Mouse (Mus musculus): ENCODE data around the gene Stk32c. TPM values are rescaled to one million over a fixed set of nuclear protein-coding genes. Genes with fewer than 3 reads are reported as not detected.

Stk32c gene
- polyA plus RNA-seq, 1 experiment from 2014 or later = 0.09 TPM

DNA sequence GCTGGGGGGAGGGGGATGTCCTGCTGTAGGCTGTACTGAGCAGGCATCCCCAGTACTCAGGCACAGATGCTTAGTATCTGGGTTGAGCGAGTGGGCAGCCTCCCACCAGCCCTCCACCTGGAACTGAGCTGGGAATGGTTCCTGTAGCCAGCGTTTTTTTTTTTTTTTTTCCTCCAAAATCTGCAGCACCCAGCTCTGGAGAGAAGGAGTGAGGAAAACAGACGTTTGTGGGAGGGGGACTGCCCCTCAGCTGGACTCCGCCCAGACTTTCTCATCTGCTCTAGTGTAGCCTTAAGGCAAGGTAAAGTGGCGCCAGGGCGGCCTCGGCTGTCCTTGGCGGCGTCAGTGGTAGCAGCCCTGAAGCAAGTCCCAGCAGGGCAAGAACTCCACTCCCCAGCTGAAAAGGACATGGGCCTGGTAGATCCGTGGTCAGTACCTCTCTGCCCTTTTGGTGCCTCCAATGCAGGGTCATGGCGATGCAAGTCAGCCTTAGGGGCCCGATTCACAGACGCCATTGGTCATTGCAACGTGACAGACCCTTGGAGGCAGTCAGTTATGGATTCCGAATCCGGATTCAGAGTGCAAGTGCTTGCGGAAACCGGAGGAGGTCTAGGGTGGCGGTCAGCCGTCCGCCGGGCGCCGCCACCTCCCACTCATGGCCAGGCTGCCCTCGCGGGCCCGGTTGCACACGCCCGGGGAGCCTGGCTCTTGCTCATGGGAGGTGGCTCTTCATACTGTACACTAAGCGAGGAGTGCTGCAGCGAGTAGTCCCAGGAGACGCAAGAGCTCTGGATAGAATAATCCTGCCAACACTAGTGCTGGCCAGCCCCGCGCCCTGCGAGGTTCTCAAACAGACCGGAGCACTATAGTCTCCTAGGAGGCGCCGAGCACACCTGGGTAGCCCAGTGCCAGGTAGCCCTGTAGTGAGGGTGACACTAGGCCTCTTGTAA, 34.1 kb upstream of the Stk32c start:
- WGBS = 3% methylated on average over 38 of the region's 38 CpGs
- H3K27me3 ChIP-seq (ENCODE audit: low read depth, poor library complexity, severe bottlenecking) = peaks cover 64% of the 10 kb centered on the region

GRCm38 (mm10) chr7:139246086-139246485, 33.0 kb upstream of the Stk32c start:
- DNase-seq (ENCODE audit: low spot score) = no peak
- Histone ChIP-seq H3K4me1 (peaks cover 44% of the 10 kb centered on the region), H3K27ac (no peak overlapping the region), H3K27me3 (ENCODE audit: low read depth, poor library complexity, severe bottlenecking) (peaks cover 58% of the 10 kb centered on the region), H3K4me3 (no peak overlapping the region), H3K9me3 (replicated peaks) (no peaks in the 10 kb centered on the region), H3K36me3 (no peaks in the 10 kb centered on the region)
- WGBS = 62% methylated on average over 5 of the region's 5 CpGs

More for the DNA sequence above, 34.1 kb upstream of the Stk32c start:
- DNase-seq (ENCODE audit: low spot score) = peak; percentile 74
- Histone ChIP-seq H3K9me3 (replicated peaks) (no peaks in the 10 kb centered on the region), H3K4me1 (peaks cover 49% of the 10 kb centered on the region), H3K27ac (peak overlapping the region; percentile 91), H3K36me3 (no peaks in the 10 kb centered on the region), H3K4me3 (peak overlapping the region; percentile 82)

- no peak overlapping the region for H3K27ac ChIP-seq
- WGBS = 78% methylated on average over 3 of the region's 3 CpGs
- no peak for DNase-seq (ENCODE audit: low spot score)
- H3K9me3 ChIP-seq (replicated peaks) = no peaks in the 10 kb centered on the region
- H3K4me3 ChIP-seq = no peak overlapping the region
- peaks cover 6% of the 10 kb centered on the region for H3K4me1 ChIP-seq
- H3K27me3 ChIP-seq (ENCODE audit: low read depth, poor library complexity, severe bottlenecking) = peaks cover 18% of the 10 kb centered on the region; the same call in 1 of the 2 replicates
- H3K36me3 ChIP-seq = no peaks in the 10 kb centered on the region
These were observed 26.3 kb upstream of the Stk32c start for GRCm38 (mm10) chr7:139239432-139239831.

GRCm38 (mm10) chr7:139235651-139236358, 22.7 kb upstream of the Stk32c start:
- H3K27ac ChIP-seq = no peak overlapping the region
- WGBS = 88% methylated on average over 12 of the region's 12 CpGs

GRCm38 (mm10) chr7:139234426-139235188, 21.5 kb upstream of the Stk32c start:
- Histone ChIP-seq H3K4me3 (peak overlapping the region; percentile 9; the same call in 1 of the 2 replicates), H3K4me1 (peaks cover 15% of the 10 kb centered on the region)
- WGBS = 3% methylated on average over 18 of the region's 18 CpGs

More at GRCm38 (mm10) chr7:139235651-139236358, 22.7 kb upstream of the Stk32c start:
- no peaks in the 10 kb centered on the region for H3K36me3 ChIP-seq
- no peak overlapping the region for H3K4me3 ChIP-seq
- H3K27me3 ChIP-seq (ENCODE audit: low read depth, poor library complexity, severe bottlenecking) = peaks cover 13% of the 10 kb centered on the region
- peaks cover 15% of the 10 kb centered on the region for H3K4me1 ChIP-seq
- DNase-seq (ENCODE audit: low spot score) = no peak
- H3K9me3 ChIP-seq (replicated peaks) = no peaks in the 10 kb centered on the region

DNA sequence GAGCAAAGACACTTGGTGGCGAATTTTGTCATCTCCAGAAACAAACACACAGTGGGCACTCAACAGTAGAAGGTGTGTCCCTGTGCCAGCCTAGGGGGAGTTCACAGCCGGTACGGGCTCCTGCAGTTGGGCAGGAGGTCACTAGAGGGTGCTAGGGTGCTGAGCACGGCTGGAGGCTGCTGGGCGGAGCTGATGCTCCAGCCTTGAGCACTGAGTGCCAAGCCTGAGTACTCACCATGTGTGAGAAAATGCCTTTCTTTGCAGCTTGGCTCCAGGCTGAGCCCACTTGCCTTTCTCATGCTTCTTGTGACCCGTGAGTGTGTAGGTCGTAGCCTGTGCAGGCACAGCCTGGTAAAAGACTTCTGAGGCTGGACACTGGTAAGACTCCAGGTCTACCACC, 20.6 kb upstream of the Stk32c start:
- peak overlapping the region; percentile 72 for H3K27ac ChIP-seq
- H3K4me3 ChIP-seq = no peak overlapping the region
- 1% methylated on average over 7 of the region's 7 CpGs for WGBS
- H3K36me3 ChIP-seq = no peaks in the 10 kb centered on the region
- no peaks in the 10 kb centered on the region for H3K9me3 ChIP-seq (replicated peaks)
- peaks cover 15% of the 10 kb centered on the region for H3K4me1 ChIP-seq
- peak; percentile 82 for DNase-seq (ENCODE audit: low spot score)
- peaks cover 10% of the 10 kb centered on the region for H3K27me3 ChIP-seq (ENCODE audit: low read depth, poor library complexity, severe bottlenecking)

More at GRCm38 (mm10) chr7:139234426-139235188, 21.5 kb upstream of the Stk32c start:
- Histone ChIP-seq H3K27ac (peak overlapping the region; percentile 6; the same call in 1 of the 2 replicates), H3K27me3 (ENCODE audit: low read depth, poor library complexity, severe bottlenecking) (peaks cover 13% of the 10 kb centered on the region), H3K9me3 (replicated peaks) (no peaks in the 10 kb centered on the region), H3K36me3 (no peaks in the 10 kb centered on the region)
- peak; percentile 63 for DNase-seq (ENCODE audit: low spot score)

DNA sequence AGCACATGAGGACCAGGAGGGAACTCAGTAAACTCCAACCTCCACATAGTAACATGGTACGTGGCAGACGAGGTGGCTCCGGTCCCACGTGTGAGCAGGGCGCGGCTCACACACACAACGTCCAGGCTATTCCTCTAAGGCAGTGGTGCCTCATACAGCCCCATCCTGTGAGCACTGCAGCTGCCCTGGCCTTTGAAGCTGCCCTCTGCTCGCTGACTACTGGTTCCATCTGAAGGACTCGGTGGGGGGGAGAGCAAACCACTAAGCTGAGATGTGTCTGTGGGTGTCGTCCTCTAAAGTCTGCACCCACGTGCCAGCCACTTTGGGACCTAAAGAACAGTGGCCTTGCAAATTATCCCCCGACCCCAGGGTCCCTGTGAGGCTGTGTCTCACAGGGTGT, 17.1 kb upstream of the Stk32c start:
- peaks cover 18% of the 10 kb centered on the region for H3K4me1 ChIP-seq
- 75% methylated on average over 12 of the region's 12 CpGs for WGBS
- H3K27ac ChIP-seq = no peak overlapping the region

GRCm38 (mm10) chr7:139229837-139230236, 16.7 kb upstream of the Stk32c start:
- no peak for DNase-seq (ENCODE audit: low spot score)
- Histone ChIP-seq H3K36me3 (no peaks in the 10 kb centered on the region), H3K9me3 (replicated peaks) (no peaks in the 10 kb centered on the region), H3K27me3 (ENCODE audit: low read depth, poor library complexity, severe bottlenecking) (peaks cover 3% of the 10 kb centered on the region; the same call in 1 of the 2 replicates), H3K4me1 (peaks cover 16% of the 10 kb centered on the region), H3K27ac (no peak overlapping the region), H3K4me3 (no peak overlapping the region)
- 82% methylated on average over 5 of the region's 5 CpGs for WGBS

More for the DNA sequence above, 17.1 kb upstream of the Stk32c start:
- DNase-seq (ENCODE audit: low spot score) = no peak
- no peak overlapping the region for H3K4me3 ChIP-seq
- H3K27me3 ChIP-seq (ENCODE audit: low read depth, poor library complexity, severe bottlenecking) = peaks cover 3% of the 10 kb centered on the region
- H3K9me3 ChIP-seq (replicated peaks) = no peaks in the 10 kb centered on the region
- H3K36me3 ChIP-seq = no peaks in the 10 kb centered on the region

- Histone ChIP-seq H3K27ac (no peak overlapping the region), H3K4me3 (no peak overlapping the region), H3K27me3 (ENCODE audit: low read depth, poor library complexity, severe bottlenecking) (peaks cover 3% of the 10 kb centered on the region; the same call in 1 of the 2 replicates), H3K36me3 (no peaks in the 10 kb centered on the region), H3K4me1 (peaks cover 3% of the 10 kb centered on the region; the same call in 1 of the 2 replicates), H3K9me3 (replicated peaks) (no peaks in the 10 kb centered on the region)
- 81% methylated on average over 6 of the region's 6 CpGs for WGBS
- DNase-seq (ENCODE audit: low spot score) = no peak
These were observed 15.5 kb upstream of the Stk32c start for GRCm38 (mm10) chr7:139228447-139229171.

- no peak for DNase-seq (ENCODE audit: low spot score)
- WGBS = 89% methylated on average over 7 of the region's 7 CpGs
These were observed 13.3 kb upstream of the Stk32c start for GRCm38 (mm10) chr7:139226416-139226815.

DNA sequence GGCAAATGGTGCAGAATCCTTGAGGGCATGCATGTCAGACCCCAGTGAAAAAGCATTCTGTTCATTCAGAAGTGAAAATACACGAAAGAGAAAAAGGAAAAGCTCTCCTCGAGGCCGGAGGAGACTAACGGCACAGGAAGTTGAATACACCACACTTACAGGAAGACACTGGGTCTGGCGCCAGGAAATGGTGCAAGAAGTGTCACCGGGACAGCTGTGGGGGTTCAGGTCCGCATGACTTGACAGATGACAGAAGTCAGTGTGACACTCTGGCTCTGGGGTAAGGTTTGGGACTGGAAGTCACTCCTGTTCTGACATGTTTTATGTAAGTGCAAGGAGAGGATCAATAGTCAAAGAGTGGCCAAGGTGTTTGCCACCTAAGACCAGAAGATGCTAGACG, 11.6 kb upstream of the Stk32c start:
- Histone ChIP-seq H3K27me3 (ENCODE audit: low read depth, poor library complexity, severe bottlenecking) (no peaks in the 10 kb centered on the region), H3K27ac (no peak overlapping the region), H3K36me3 (no peaks in the 10 kb centered on the region), H3K4me1 (0 out of 2 replicates have a peak, but pooled peaks cover 2% of the 10 kb centered on the region), H3K9me3 (replicated peaks) (no peaks in the 10 kb centered on the region), H3K4me3 (no peak overlapping the region)
- WGBS = 75% methylated on average over 8 of the region's 8 CpGs
- no peak for DNase-seq (ENCODE audit: low spot score)

More at GRCm38 (mm10) chr7:139226416-139226815, 13.3 kb upstream of the Stk32c start:
- Histone ChIP-seq H3K27me3 (ENCODE audit: low read depth, poor library complexity, severe bottlenecking) (no peaks in the 10 kb centered on the region), H3K4me1 (0 out of 2 replicates have a peak, but pooled peaks cover 2% of the 10 kb centered on the region), H3K9me3 (replicated peaks) (no peaks in the 10 kb centered on the region), H3K27ac (no peak overlapping the region), H3K4me3 (no peak overlapping the region), H3K36me3 (no peaks in the 10 kb centered on the region)

Data from limb, embryonic 10.5 days (tissue).